Mouse (Mus musculus) liver, embryonic 14.5 days (tissue): Measurements from ENCODE around the gene Avp.

Experiments
- CTCF ChIP-seq: IDR thresholded peaks from 2 replicates; pipeline ENCODE4 v1.5.1; 2016; ENCODE audit warnings: antibody characterized with exemption, low read depth, control low read depth
- EP300 ChIP-seq: IDR thresholded peaks from 2 replicates; pipeline ENCODE4 v1.6.1; 2016; ENCODE audit warnings: antibody characterized with exemption, low read depth

DNA sequence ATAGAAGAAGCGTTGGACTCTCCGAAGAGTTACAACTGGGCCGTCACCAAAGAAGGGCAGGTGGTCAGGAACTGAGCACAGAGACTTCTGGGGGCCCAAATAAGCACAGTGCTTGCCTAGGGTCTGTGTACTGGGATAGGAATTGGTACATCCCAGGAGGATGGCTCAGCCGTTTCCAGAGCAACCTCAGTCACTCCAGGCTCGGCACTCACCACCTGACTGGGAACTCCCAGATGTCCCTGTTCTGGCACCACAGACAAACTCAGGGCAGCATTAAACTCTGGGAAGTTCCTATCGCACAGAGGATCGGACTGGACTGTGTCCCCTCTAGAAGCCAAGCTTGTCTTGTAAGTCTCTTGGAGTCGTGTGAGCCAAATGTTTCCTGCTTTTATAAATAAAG, 17.4 kb downstream of the Avp start:
- TF ChIP-seq CTCF, result no peak
- no peak for TF ChIP-seq EP300
